Mouse (Mus musculus): ENCODE data around the gene H2afv.
A peak's percentile ranks its signal among the peaks of the same experiment; 100 is the strongest.
"Not testable (repeated sequence)": the region's sequence is repeated elsewhere in the genome, so short reads cannot be mapped to it uniquely, and the experiment has no call there.

Gene H2afv

GRCm38 (mm10) chr11:6465122-6465521 lies 20.9 kb upstream of the H2afv start:
- peak; percentile 87 for DNase-seq

- no peak for DNase-seq
Measured at GRCm38 (mm10) chr11:6463159-6463837, 19.1 kb upstream of the H2afv start.

GRCm38 (mm10) chr11:6456083-6456482 lies 11.8 kb upstream of the H2afv start:
- no peak for DNase-seq

GRCm38 (mm10) chr11:6448155-6448554 lies 3.9 kb upstream of the H2afv start:
- not testable (repeated sequence) for DNase-seq

GRCm38 (mm10) chr11:6447493-6447892 lies 3.2 kb upstream of the H2afv start:
- DNase-seq = no peak

- no peak for DNase-seq
Measured at GRCm38 (mm10) chr11:6445951-6446350, 1.7 kb upstream of the H2afv start.

- DNase-seq = no peak
Measured at GRCm38 (mm10) chr11:6445441-6445840, 1.2 kb upstream of the H2afv start.

- DNase-seq = no peak
Measured at GRCm38 (mm10) chr11:6443727-6444076, 541 bp downstream of the H2afv start.

GRCm38 (mm10) chr11:6443102-6443501 lies 1.1 kb downstream of the H2afv start:
- no peak for DNase-seq

GRCm38 (mm10) chr11:6442566-6442965 lies 1.7 kb downstream of the H2afv start:
- no peak for DNase-seq

GRCm38 (mm10) chr11:6440171-6440570 lies 4.1 kb downstream of the H2afv start:
- DNase-seq = no peak

GRCm38 (mm10) chr11:6437667-6438066 lies 6.6 kb downstream of the H2afv start:
- no peak for DNase-seq

GRCm38 (mm10) chr11:6436442-6436841 lies 7.8 kb downstream of the H2afv start:
- peak; percentile 67 for DNase-seq

- DNase-seq = no peak
Measured at GRCm38 (mm10) chr11:6430186-6430585, 14.1 kb downstream of the H2afv start.

GRCm38 (mm10) chr11:6420722-6421350 lies 23.4 kb downstream of the H2afv start:
- DNase-seq = no peak

- DNase-seq = no peak
Measured at GRCm38 (mm10) chr11:6420283-6420703, 23.9 kb downstream of the H2afv start.

- not testable (repeated sequence) for DNase-seq
Measured at GRCm38 (mm10) chr11:6419156-6419555, 25.1 kb downstream of the H2afv start.

GRCm38 (mm10) chr11:6418751-6419150 lies 25.5 kb downstream of the H2afv start:
- DNase-seq = no peak

GRCm38 (mm10) chr11:6417490-6417889 lies 26.8 kb downstream of the H2afv start:
- DNase-seq = no peak

- DNase-seq = peak; percentile 18
Measured at GRCm38 (mm10) chr11:6417069-6417468, 27.2 kb downstream of the H2afv start.

- DNase-seq = peak; percentile 87
Measured at GRCm38 (mm10) chr11:6416405-6417034, 27.7 kb downstream of the H2afv start.

GRCm38 (mm10) chr11:6415551-6416404 lies 28.5 kb downstream of the H2afv start:
- DNase-seq = peak; percentile 98
